Mouse (Mus musculus) thymus, postnatal 0 days (tissue): ENCODE measurements around the gene Tbpl2. TPM values are rescaled to one million over a fixed set of nuclear protein-coding genes. Genes with fewer than 3 reads are reported as not detected.

ENCODE experiments used
- DNase-seq: peaks from one replicate; pipeline ENCODE4 v3.0.0-alpha.2; 2015; ENCODE audit warnings: low spot score
- polyA plus RNA-seq: library from polyadenylated mRNA; unstranded; fragments of >200 nt; fragmentation: Nextera tagmentation; extraction: Ambion mirVana; gene quantifications from 2 replicates; pipeline ENCODE4 v1.2.1, GENCODE M21; 2015

The Tbpl2 gene
- polyA plus RNA-seq: not detected in 2 replicates

GRCm38 (mm10) chr2:24096495-24096894 is at the start of gene Tbpl2:
Gene Tbpl2, minus strand, starts transcription at chr2:24096595.
- DNase-seq: no peak

- no peak for DNase-seq
Measured at GRCm38 (mm10) chr2:24134373-24134772, 38.0 kb upstream of the Tbpl2 start.

GRCm38 (mm10) chr2:24109085-24109484 is 12.7 kb upstream of the Tbpl2 start:
- no peak for DNase-seq

DNA sequence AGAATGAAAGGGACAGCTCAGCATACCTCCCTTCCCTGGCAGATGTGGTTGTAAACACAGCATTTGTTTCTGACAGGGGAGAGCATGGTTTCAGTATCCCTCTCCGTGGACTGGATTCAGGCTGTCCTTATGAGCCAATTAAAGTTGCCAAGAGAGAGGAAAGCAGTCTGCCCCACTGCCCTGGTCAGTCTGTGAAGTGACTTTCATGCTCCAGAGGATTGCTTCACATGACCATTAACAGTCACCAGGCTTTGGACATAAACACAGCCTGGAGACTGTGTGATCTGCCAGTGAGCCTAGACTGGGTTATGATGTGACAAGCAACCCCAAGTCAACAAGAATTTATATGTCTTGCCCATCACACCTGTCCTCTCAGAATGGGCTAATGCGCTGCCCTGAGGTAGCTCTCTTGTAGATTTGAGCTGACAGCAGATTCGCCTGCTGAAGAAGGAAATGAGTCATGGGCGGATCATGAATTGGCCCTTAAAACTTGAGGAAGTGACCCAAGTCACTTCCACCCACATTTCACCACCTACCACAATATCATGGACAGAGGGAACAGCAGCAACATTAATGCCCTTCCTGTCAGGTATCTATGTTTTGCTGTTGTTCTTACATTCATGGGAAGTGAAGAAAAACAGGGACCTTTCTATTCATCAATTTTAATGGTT is 7.4 kb upstream of the Tbpl2 start:
- DNase-seq: no peak

GRCm38 (mm10) chr2:24090921-24091320 is 5.5 kb downstream of the Tbpl2 start:
- DNase-seq: no peak

- no peak for DNase-seq
Measured at GRCm38 (mm10) chr2:24050459-24050858, 45.9 kb downstream of the Tbpl2 start.

GRCm38 (mm10) chr2:24049344-24049990 is 46.9 kb downstream of the Tbpl2 start, which contains the start of gene Hnmt:
Gene Hnmt, minus strand, starts transcription at chr2:24049394.
- DNase-seq: no peak

GRCm38 (mm10) chr2:24048480-24049097 is 47.8 kb downstream of the Tbpl2 start:
- DNase-seq: no peak

- no peak for DNase-seq
Measured at GRCm38 (mm10) chr2:24047551-24048479, 48.6 kb downstream of the Tbpl2 start.

DNA sequence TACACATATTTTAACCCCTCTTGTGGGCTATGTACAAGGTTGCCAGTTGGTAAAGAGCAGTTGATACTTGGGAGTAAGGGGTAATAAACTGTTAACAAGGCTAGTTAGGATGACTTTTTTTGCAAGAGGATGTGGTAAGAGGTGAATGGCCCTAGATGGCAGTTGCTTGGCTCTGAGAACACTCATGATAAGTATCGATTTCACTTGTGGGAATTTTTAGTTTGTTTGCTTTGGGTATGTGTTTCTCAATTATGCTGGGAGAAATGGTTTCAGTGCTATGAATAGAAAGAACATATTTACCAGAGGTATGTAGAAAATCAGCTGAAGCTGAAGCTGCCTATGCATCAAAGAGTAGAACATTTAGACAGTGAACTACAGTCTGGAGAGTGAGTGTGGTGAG is 53.5 kb downstream of the Tbpl2 start:
- no peak for DNase-seq

DNA sequence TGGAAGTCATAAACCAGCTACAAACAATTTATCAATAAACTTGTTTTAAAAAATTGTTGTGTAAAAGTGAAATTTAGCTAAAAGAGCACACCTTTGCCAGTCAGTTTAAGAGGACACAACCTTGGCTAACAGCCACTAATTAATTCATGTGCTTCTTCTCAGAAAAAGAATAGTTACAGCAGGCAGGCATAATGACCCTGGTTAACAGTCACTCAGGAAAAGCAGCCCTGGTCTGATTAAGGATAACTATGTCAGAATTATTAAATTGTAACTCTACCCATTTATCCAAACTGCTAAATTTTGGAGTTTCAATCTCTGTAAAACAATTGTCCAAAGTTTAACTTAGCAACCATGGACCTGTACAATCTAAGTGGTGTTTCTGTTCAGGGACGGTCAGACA is 55.9 kb downstream of the Tbpl2 start:
- DNase-seq: no peak

Other genes starting within 250 kb of the Tbpl2 start
- gene Hnmt, start 47.2 kb downstream of the Tbpl2 start, polyA plus RNA-seq: 0.49 and 0.56 TPM in 2 replicates
- gene Il1f8, start 56.6 kb upstream of the Tbpl2 start, polyA plus RNA-seq: not detected in 2 replicates
- 0.16 TPM in 1 of 2 replicates, not detected in the other for gene Il1f9, start 89.9 kb upstream of the Tbpl2 start, polyA plus RNA-seq
- gene Il1f6, start 118.8 kb upstream of the Tbpl2 start, polyA plus RNA-seq: 0.36 and 0.83 TPM in 2 replicates
- gene Il1f5, start 180.4 kb upstream of the Tbpl2 start, polyA plus RNA-seq: 0.22 and 0.36 TPM in 2 replicates
- gene Il1f10, start 194.6 kb upstream of the Tbpl2 start, polyA plus RNA-seq: 0.38 TPM in 1 of 2 replicates, not detected in the other
- gene Il1rn, start 240.3 kb upstream of the Tbpl2 start, polyA plus RNA-seq: 3.9 TPM in 2 replicates